Mouse (Mus musculus) hindbrain, embryonic 15.5 days (tissue): ENCODE data around the gene Gadd45g. TPM values are rescaled to one million over a fixed set of nuclear protein-coding genes. Genes with fewer than 3 reads are reported as not detected.

Experiments
- polyA plus RNA-seq: library from polyadenylated mRNA; unstranded; fragments of >200 nt; fragmentation: Nextera tagmentation; extraction: Ambion mirVana; gene quantifications from 2 replicates; pipeline ENCODE4 v1.2.1, GENCODE M21; 2015

The Gadd45g gene
- polyA plus RNA-seq, 1 experiment from 2014 or later: 57.9 TPM

Other genes with a start within 250 kb of the Gadd45g start
- gene Cks2, start 201.4 kb upstream of the Gadd45g start, polyA plus RNA-seq: 54.9 and 73.6 TPM in 2 replicates
- 27.7 and 32.0 TPM in 2 replicates for gene Secisbp2, start 195.0 kb upstream of the Gadd45g start, polyA plus RNA-seq
- 14.3 and 14.8 TPM in 2 replicates for gene Sema4d, start 52.9 kb upstream of the Gadd45g start, polyA plus RNA-seq